Mouse (Mus musculus): ENCODE data around the gene Hoxa3.
A peak's percentile ranks its signal among the peaks of the same experiment; 100 is the strongest.

Gene Hoxa3

GRCm38 (mm10) chr6:52203371-52204049, 9.6 kb downstream of the Hoxa3 start:
- DNase-seq = peak; percentile 44 to 67

- peak; percentile 55 to 66 for DNase-seq
These were observed 10.1 kb downstream of the Hoxa3 start for GRCm38 (mm10) chr6:52203121-52203370.

GRCm38 (mm10) chr6:52202362-52203120, 10.6 kb downstream of the Hoxa3 start:
- DNase-seq = peak; percentile 5 to 35

GRCm38 (mm10) chr6:52201269-52201668, 11.9 kb downstream of the Hoxa3 start:
- no peak for DNase-seq

- DNase-seq = no peak
These were observed 12.3 kb downstream of the Hoxa3 start for GRCm38 (mm10) chr6:52200751-52201250.

GRCm38 (mm10) chr6:52200073-52200750, 12.9 kb downstream of the Hoxa3 start:
- peak; percentile 15 to 58 for DNase-seq

GRCm38 (mm10) chr6:52197271-52197670, 15.9 kb downstream of the Hoxa3 start:
- DNase-seq = peak; percentile 73 to 82

GRCm38 (mm10) chr6:52196811-52197210, 16.3 kb downstream of the Hoxa3 start:
- DNase-seq = peak in 1 of 2 experiments; percentile 24

GRCm38 (mm10) chr6:52194690-52195089, 18.4 kb downstream of the Hoxa3 start:
- peak; percentile 30 to 49 for DNase-seq

- DNase-seq = peak; percentile 94 to 96
These were observed 21.1 kb downstream of the Hoxa3 start for GRCm38 (mm10) chr6:52191860-52192550.

- DNase-seq = peak; percentile 11 to 62
These were observed 22.0 kb downstream of the Hoxa3 start, which contains the start of gene Hoxa4 for GRCm38 (mm10) chr6:52190906-52191810. Hoxa4 (minus strand) TSS chr6:52191753.

GRCm38 (mm10) chr6:52190410-52190809, 22.7 kb downstream of the Hoxa3 start:
- peak; percentile 32 to 63 for DNase-seq

GRCm38 (mm10) chr6:52189909-52190308, 23.2 kb downstream of the Hoxa3 start:
- DNase-seq = peak; percentile 41 to 71

GRCm38 (mm10) chr6:52189172-52189591, 24.0 kb downstream of the Hoxa3 start:
- DNase-seq = peak; percentile 53 to 57

GRCm38 (mm10) chr6:52186500-52186899, 26.6 kb downstream of the Hoxa3 start:
- DNase-seq = peak in 1 of 2 experiments; percentile 23

GRCm38 (mm10) chr6:52185834-52186233, 27.3 kb downstream of the Hoxa3 start:
- peak; percentile 32 to 59 for DNase-seq

GRCm38 (mm10) chr6:52185222-52185621, 27.9 kb downstream of the Hoxa3 start:
- DNase-seq = peak; percentile 50 to 65

- DNase-seq = peak; percentile 43 to 73
These were observed 28.5 kb downstream of the Hoxa3 start for GRCm38 (mm10) chr6:52184668-52185067.

- peak; percentile 67 to 86 for DNase-seq
These were observed 29.6 kb downstream of the Hoxa3 start for GRCm38 (mm10) chr6:52183311-52184080.

GRCm38 (mm10) chr6:52182793-52183192, 30.3 kb downstream of the Hoxa3 start:
- DNase-seq = no peak

- DNase-seq = peak; percentile 47 to 73
These were observed 31.1 kb downstream of the Hoxa3 start for GRCm38 (mm10) chr6:52182030-52182429.

Measured in kidney, postnatal 25 days (tissue).